Mouse (Mus musculus): ENCODE data around the gene Def6.

The Def6 gene

DNA sequence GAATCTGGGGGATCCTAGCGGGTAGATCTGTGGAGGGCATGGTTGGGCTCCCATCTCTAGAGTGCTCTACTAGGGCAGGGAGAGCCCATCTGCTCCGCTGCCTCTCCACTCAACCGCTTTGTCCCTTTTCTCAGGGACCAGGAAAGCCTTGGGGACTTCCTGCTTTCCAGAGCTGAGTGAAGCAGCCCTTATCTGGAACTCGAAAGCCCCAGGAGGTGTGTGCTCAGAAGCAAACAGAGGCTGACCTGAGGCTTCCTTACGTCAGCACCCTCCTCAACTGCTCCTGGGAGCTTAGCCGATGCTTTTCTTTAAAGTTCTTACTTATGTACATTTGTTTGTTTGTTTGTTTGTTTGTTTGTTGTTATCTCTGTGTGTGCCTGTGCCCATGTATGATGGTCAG is 65.3 kb downstream of the Def6 start:
- no peak for DNase-seq (ENCODE audit: low spot score)

DNA sequence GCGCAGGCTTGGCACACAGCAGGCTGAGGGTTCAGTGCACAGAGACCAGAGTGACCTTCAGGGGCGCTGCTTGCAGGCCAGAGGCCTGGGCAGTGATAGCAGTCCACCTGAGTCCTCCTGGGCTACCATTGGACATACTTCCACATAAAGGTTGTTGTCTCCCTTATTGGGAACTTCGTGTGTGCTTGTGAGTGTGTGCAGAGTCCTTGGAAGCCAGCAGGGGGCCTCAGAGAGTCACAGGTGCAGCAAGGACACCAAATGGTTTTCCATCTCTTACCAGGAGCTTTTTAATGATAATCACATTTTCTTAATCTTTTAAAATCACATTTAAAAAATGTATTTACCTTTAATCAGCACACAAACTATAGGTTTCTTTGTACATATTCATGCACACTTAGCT is 67.2 kb downstream of the Def6 start:
- no peak for DNase-seq (ENCODE audit: low spot score)

DNA sequence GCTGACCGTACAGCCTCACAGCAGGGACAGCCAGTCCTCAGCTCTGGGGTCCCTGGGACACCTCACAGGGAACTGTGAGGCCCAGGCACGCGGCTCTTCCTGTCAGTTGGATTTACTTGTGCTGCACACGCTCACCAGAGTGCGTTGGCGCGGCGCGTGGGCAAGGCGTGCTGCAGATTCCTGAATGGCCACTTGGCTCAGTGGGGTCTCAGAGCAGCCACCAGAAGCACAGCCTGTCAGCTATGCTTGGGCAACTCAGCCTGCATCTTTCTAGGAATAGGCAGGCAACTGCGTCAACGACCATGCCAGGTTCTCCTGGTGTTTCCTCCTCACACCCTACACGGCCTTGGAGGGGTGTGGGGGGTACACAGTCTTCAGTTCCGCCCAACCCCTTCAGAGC is 69.6 kb downstream of the Def6 start:
- no peak for DNase-seq (ENCODE audit: low spot score)

DNA sequence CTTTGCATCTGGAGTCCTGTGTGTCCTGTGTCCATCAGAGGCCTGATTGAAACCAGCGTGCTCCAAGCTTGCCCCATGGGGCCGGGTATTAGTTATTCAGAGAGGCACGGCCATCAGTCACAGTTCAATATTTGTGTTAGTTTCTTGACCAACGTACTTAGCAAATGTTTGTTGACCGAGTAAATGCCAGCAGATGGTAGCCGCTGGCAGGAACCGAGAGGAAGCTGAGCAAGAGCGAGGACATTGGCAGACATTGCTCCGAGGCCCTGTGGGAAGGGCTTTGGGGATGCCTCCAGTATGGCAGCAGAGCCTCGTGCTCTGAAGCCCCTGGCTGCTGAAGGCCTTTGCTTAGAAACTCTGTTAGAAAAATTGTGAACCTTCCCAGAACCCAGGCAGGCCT is 70.1 kb downstream of the Def6 start:
- no peak for DNase-seq (ENCODE audit: low spot score)

DNA sequence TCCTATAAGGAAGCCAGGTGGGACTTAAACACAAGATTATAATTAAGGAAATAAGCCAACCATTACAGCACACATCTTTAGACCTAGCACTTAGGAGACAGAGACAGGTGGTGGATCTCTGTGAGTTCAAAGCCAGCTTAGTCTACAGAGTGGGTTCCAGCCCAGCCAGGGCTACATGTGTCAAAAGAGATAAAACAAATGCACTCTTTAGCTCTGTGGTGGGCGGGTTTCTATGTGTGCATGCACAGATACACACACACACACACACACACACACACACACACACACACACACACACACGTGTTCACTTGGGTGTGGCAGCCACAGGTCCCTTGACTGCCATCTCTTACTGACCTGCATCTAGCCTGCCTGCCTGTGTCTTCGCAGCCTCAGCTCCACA is 70.6 kb downstream of the Def6 start:
- DNase-seq (ENCODE audit: low spot score), result no peak

All from lung, postnatal 25 days (tissue).